Comparison of ENCODE assay signal across 8 mouse cellular contexts in genomic region chr2:156613541-156614257, GRCm38 (mm10). TPM values are rescaled to one million over a fixed set of nuclear protein-coding genes. Genes with fewer than 3 reads are reported as not detected.
DNase-seq lines count a peak whose midpoint lies in the region; ATAC-seq and TF ChIP-seq lines count a peak whose summit lies in the region.

Dlgap4 (plus strand) TSS chr2:156613705.

- no peaks in the 10 kb centered on the region for H3K79me2 ChIP-seq in MEL (ENCODE audit: control insufficient read depth, insufficient read depth, low read length, poor library complexity)
- no peaks in the 10 kb centered on the region for H3K79me2 ChIP-seq in macrophage (ENCODE audit: inconsistent target)

- TF ChIP-seq CTCF in MEL (IDR thresholded peaks at IDR 0.05 in 2 of 3, conservative IDR thresholded peaks at IDR 0.05 in 1 of 3; ENCODE audit: control insufficient read depth in 1 of 3, insufficient read depth in 1 of 3, low read depth in 2 of 3, low read length in 3 of 3, poor library complexity in 1 of 3, severe bottlenecking in 1 of 3) = no peak

- H3K4me3 ChIP-seq in kidney, embryonic 15.5 days (replicated peaks) = peak within 1 kb of the TSS; percentile 66
- H3K4me3 ChIP-seq in MEL (ENCODE audit: control insufficient read depth in 1 of 2, insufficient read depth in 1 of 2, low read depth in 2 of 2, low read length in 2 of 2) (no peak within 1 kb of the TSS), macrophage (ENCODE audit: inconsistent target) (no peak within 1 kb of the TSS)
- peak within 1 kb of the TSS; percentile 63 for H3K4me3 ChIP-seq in intestine, embryonic 16.5 days (ENCODE audit: low read length)

- peaks cover 25% of the 10 kb centered on the region for H3K4me1 ChIP-seq in kidney, embryonic 15.5 days
- H3K4me1 ChIP-seq in MEL (ENCODE audit: control insufficient read depth in 1 of 2, insufficient read depth in 2 of 2, low read length in 2 of 2) = no peaks in the 10 kb centered on the region
- H3K4me1 ChIP-seq in intestine, embryonic 16.5 days (ENCODE audit: control insufficient read depth, insufficient read depth, low read length) = peaks cover 15% of the 10 kb centered on the region

- H3K36me3 ChIP-seq in kidney, embryonic 15.5 days = no peaks in the 10 kb centered on the region
- H3K36me3 ChIP-seq in MEL (ENCODE audit: control insufficient read depth in 1 of 2, insufficient read depth in 2 of 2, low read length in 2 of 2) (no peaks in the 10 kb centered on the region), macrophage (ENCODE audit: inconsistent target) (no peaks in the 10 kb centered on the region)
- H3K36me3 ChIP-seq in intestine, embryonic 16.5 days (ENCODE audit: control insufficient read depth, insufficient read depth, low read length) = no peaks in the 10 kb centered on the region

- no peak for TF ChIP-seq EP300 in MEL (IDR thresholded peaks at IDR 0.05; ENCODE audit: low read depth in 1 of 2, low read length in 2 of 2)

- no peaks in the 10 kb centered on the region for H3K9me3 ChIP-seq in kidney, embryonic 15.5 days (replicated peaks)
- H3K9me3 ChIP-seq in MEL (replicated peaks; ENCODE audit: insufficient read depth, low read length) = no peaks in the 10 kb centered on the region
- H3K9me3 ChIP-seq in intestine, embryonic 16.5 days (ENCODE audit: control insufficient read depth, low read length) = no peaks in the 10 kb centered on the region

- peak within 1 kb of the TSS; percentile 99 for H3K4me2 ChIP-seq in kidney, embryonic 15.5 days
- peak within 1 kb of the TSS; percentile 93 for H3K4me2 ChIP-seq in intestine, embryonic 16.5 days (ENCODE audit: low read depth, low read length)

- TF ChIP-seq POLR2A in MEL (IDR thresholded peaks at IDR 0.05; ENCODE audit: control insufficient read depth in 1 of 2, insufficient read depth in 1 of 2, low read depth in 1 of 2, low read length in 2 of 2, poor library complexity in 1 of 2) = no peak

- no peak for TF ChIP-seq RAD21 in MEL (IDR thresholded peaks at IDR 0.05; ENCODE audit: low read depth, low read length)

- peak; percentile 79 for ATAC-seq in kidney, embryonic 15.5 days (replicated peaks; ENCODE audit: low FRiP score)
- peak; percentile 74 for ATAC-seq in intestine, embryonic 16.5 days

- H3K27me3 ChIP-seq in kidney, embryonic 15.5 days = peaks cover 97% of the 10 kb centered on the region
- H3K27me3 ChIP-seq in MEL (ENCODE audit: control insufficient read depth in 1 of 2, insufficient read depth in 2 of 2, low read length in 2 of 2) = no peaks in the 10 kb centered on the region; a peak in 1 of 4 replicates
- peaks cover 62% of the 10 kb centered on the region for H3K27me3 ChIP-seq in intestine, embryonic 16.5 days (replicated peaks; ENCODE audit: control insufficient read depth, insufficient read depth, low read length)

- H3K9ac ChIP-seq in kidney, embryonic 15.5 days = peak within 1 kb of the TSS; percentile 59
- H3K9ac ChIP-seq in MEL (ENCODE audit: control insufficient read depth, low read depth, low read length, poor library complexity, severe bottlenecking) = no peak within 1 kb of the TSS
- H3K9ac ChIP-seq in intestine, embryonic 16.5 days (ENCODE audit: low read depth, low read length) = peak within 1 kb of the TSS; percentile 67

- H3K27ac ChIP-seq in kidney, embryonic 15.5 days = no peak within 1 kb of the TSS
- no peak within 1 kb of the TSS for H3K27ac ChIP-seq in MEL (ENCODE audit: control insufficient read depth, low read depth, low read length)
- H3K27ac ChIP-seq in intestine, embryonic 16.5 days (ENCODE audit: low read length) = no peak within 1 kb of the TSS
- H3K27ac ChIP-seq in macrophage = no peak within 1 kb of the TSS

- under 1% methylated on average over 83 of the region's 103 CpGs for WGBS in kidney, embryonic 15.5 days
- under 1% methylated on average over 76 of the region's 103 CpGs for WGBS in intestine, embryonic 16.5 days
- WGBS in macrophage (ENCODE audit: missing documents) = 2% methylated on average over 72 of the region's 103 CpGs

- no peak for DNase-seq in kidney, adult 11 months
- DNase-seq in MEL (ENCODE audit: low read depth, low spot score) = no peak
- peak; percentile 50 to 57 for DNase-seq in cerebellum, postnatal 36 days
- no peak for DNase-seq in gonadal fat pad, adult 2 months (ENCODE audit: low read depth)
- DNase-seq in testis, postnatal 10 days (ENCODE audit: low spot score) = peak; percentile 67

TF ChIP-seq in MEL, 35 proteins besides CTCF, POLR2A, EP300 and RAD21:
- TF ChIP-seq ELF1 (IDR thresholded peaks at IDR 0.05; ENCODE audit: low read depth, low read length) = no peak
- TF ChIP-seq ZMIZ1 (IDR thresholded peaks at IDR 0.05; ENCODE audit: low read depth, low read length) = no peak
- TF ChIP-seq POLR2AphosphoS2 (IDR thresholded peaks at IDR 0.05; ENCODE audit: low read length) = no peak
- TF ChIP-seq E2F4 (IDR thresholded peaks at IDR 0.05; ENCODE audit: borderline replicate concordance, low read depth, low read length) = no peak
- TF ChIP-seq HCFC1 (IDR thresholded peaks at IDR 0.05; ENCODE audit: low read depth, low read length) = no peak
- TF ChIP-seq GATA1 (IDR thresholded peaks at IDR 0.05; ENCODE audit: low read depth, low read length) = no peak
- no peak for TF ChIP-seq POLR2AphosphoS5 (IDR thresholded peaks at IDR 0.05; ENCODE audit: borderline replicate concordance, low read depth, low read length)
- no peak for TF ChIP-seq MYB (IDR thresholded peaks at IDR 0.05; ENCODE audit: low read depth, low read length)
- TF ChIP-seq TBP (IDR thresholded peaks at IDR 0.05; ENCODE audit: low read depth, low read length) = no peak
- no peak for TF ChIP-seq UBTF (IDR thresholded peaks at IDR 0.05; ENCODE audit: borderline replicate concordance, insufficient read depth, low read depth, low read length)
- no peak for TF ChIP-seq BHLHE40 (IDR thresholded peaks at IDR 0.05; ENCODE audit: borderline replicate concordance, low read depth, low read length)
- no peak for TF ChIP-seq ZKSCAN1 (IDR thresholded peaks at IDR 0.05; ENCODE audit: low read depth, low read length)
- TF ChIP-seq JUND (IDR thresholded peaks at IDR 0.05; ENCODE audit: low read depth, low read length) = no peak

RNA-seq across cellular contexts. Expression of gene Dlgap4, which starts in this region (rescaled TPM):
- polyA plus RNA-seq in kidney, embryonic 15.5 days (2015; fragmentation: Nextera tagmentation; extraction: Ambion mirVana) = 60.5 and 70.0 TPM in 2 replicates
- 10.3 and 10.4 TPM in 2 replicates for total RNA-seq in MEL (2012; rRNA removed)
- polyA plus RNA-seq in MEL (2012; ENCODE audit: insufficient read depth in 1 of 2, insufficient read length in 2 of 2, low read depth in 1 of 2, low replicate concordance in 2 of 2, missing spikeins in 1 of 2) = 10 to 100 TPM in 1 of 2 experiments, not detected in 1; 39.6 TPM
- 67.9 and 77.9 TPM in 2 replicates for polyA plus RNA-seq in gonadal fat pad, adult 2 months (2012; rRNA removed)
- 51.2 and 52.6 TPM in 2 replicates for polyA plus RNA-seq in intestine, embryonic 16.5 days (2015; fragmentation: Nextera tagmentation; extraction: Ambion mirVana)
- total RNA-seq in macrophage (2018; cell fraction: chromatin; rRNA removed) = 100 to 1,000 TPM in 14 of 26 experiments, 10 to 100 TPM in 12; 70.0 to 205 (median 106) TPM
- 10 to 100 TPM; 63.2 to 90.7 (median 69.7) TPM for total RNA-seq in macrophage (2018; cell fraction: cytosol; rRNA removed)
- 100 to 1,000 TPM in 17 of 26 experiments, 10 to 100 TPM in 9; 78.7 to 249 (median 116) TPM for total RNA-seq in macrophage (2018; cell fraction: nucleus; rRNA removed)
- polyA plus RNA-seq in macrophage (2018) = 57.8 to 88.0 TPM (median 62.8 TPM) in 3 replicates

Comparison
In these comparisons a context has a peak if more than half of its experiments do, and no peak if none do; other contexts are left out.
1. H3K4me3 ChIP-seq: peak in kidney, embryonic 15.5 days (single experiment) and intestine, embryonic 16.5 days (single experiment); none in MEL (0 of 2) and macrophage (single experiment).
2. DNase-seq: peak in cerebellum, postnatal 36 days (2 of 2) and testis, postnatal 10 days (single experiment); none in kidney, adult 11 months (single experiment), MEL (single experiment) and gonadal fat pad, adult 2 months (single experiment).